Mouse (Mus musculus): ENCODE data around the gene Gm10447.
"Not testable (repeated sequence)": the region's sequence is repeated elsewhere in the genome, so short reads cannot be mapped to it uniquely, and the experiment has no call there.

The Gm10447 gene

GRCm38 (mm10) chr11:53443861-53444260, 13.0 kb downstream of the Gm10447 start:
- DNase-seq (ENCODE audit: low spot score in 2 of 2) = no peak

- DNase-seq (ENCODE audit: low spot score in 2 of 2) = no peak
Measured at GRCm38 (mm10) chr11:53441921-53442320, 15.0 kb downstream of the Gm10447 start.

GRCm38 (mm10) chr11:53436338-53436737, 20.6 kb downstream of the Gm10447 start:
- DNase-seq (ENCODE audit: low spot score in 2 of 2) = no peak

- no peak for DNase-seq (ENCODE audit: low spot score in 2 of 2)
Measured at GRCm38 (mm10) chr11:53435504-53435903, 21.4 kb downstream of the Gm10447 start.

GRCm38 (mm10) chr11:53433057-53433456, 23.9 kb downstream of the Gm10447 start:
- DNase-seq (ENCODE audit: low spot score in 2 of 2) = no peak

- no peak for DNase-seq (ENCODE audit: low spot score in 2 of 2)
Measured at GRCm38 (mm10) chr11:53431347-53432056, 25.4 kb downstream of the Gm10447 start.

- peak; percentile 98 to 100 for DNase-seq (ENCODE audit: low spot score in 2 of 2)
Measured at GRCm38 (mm10) chr11:53430670-53431346, 26.1 kb downstream of the Gm10447 start, which contains the start of the genes Uqcrq and Gdf9. Gene Uqcrq, minus strand, starts transcription at chr11:53430831. Gene Gdf9, plus strand, starts transcription at chr11:53431023.

GRCm38 (mm10) chr11:53430300-53430669, 26.6 kb downstream of the Gm10447 start:
- no peak for DNase-seq (ENCODE audit: low spot score in 2 of 2)

- DNase-seq (ENCODE audit: low spot score in 2 of 2) = no peak
Measured at GRCm38 (mm10) chr11:53429182-53429581, 27.7 kb downstream of the Gm10447 start.

- no peak for DNase-seq (ENCODE audit: low spot score in 2 of 2)
Measured at GRCm38 (mm10) chr11:53428716-53429057, 28.2 kb downstream of the Gm10447 start.

- no peak for DNase-seq (ENCODE audit: low spot score in 2 of 2)
Measured at GRCm38 (mm10) chr11:53427993-53428715, 28.8 kb downstream of the Gm10447 start.

GRCm38 (mm10) chr11:53426914-53427313, 30.0 kb downstream of the Gm10447 start:
- DNase-seq (ENCODE audit: low spot score in 2 of 2) = not testable (repeated sequence)

GRCm38 (mm10) chr11:53425711-53426255, 31.1 kb downstream of the Gm10447 start:
- DNase-seq (ENCODE audit: low spot score in 2 of 2) = no peak

GRCm38 (mm10) chr11:53425251-53425650, 31.7 kb downstream of the Gm10447 start:
- no peak for DNase-seq (ENCODE audit: low spot score in 2 of 2)

GRCm38 (mm10) chr11:53424826-53425225, 32.1 kb downstream of the Gm10447 start:
- DNase-seq (ENCODE audit: low spot score in 2 of 2) = no peak

GRCm38 (mm10) chr11:53423036-53423435, 33.9 kb downstream of the Gm10447 start, which contains the start of gene Leap2:
Gene Leap2, minus strand, starts transcription at chr11:53423170.
- no peak for DNase-seq (ENCODE audit: low spot score in 2 of 2)

- DNase-seq (ENCODE audit: low spot score in 2 of 2) = no peak
Measured at GRCm38 (mm10) chr11:53418048-53418447, 38.9 kb downstream of the Gm10447 start.

GRCm38 (mm10) chr11:53413871-53414270, 43.0 kb downstream of the Gm10447 start:
- DNase-seq (ENCODE audit: low spot score in 2 of 2) = no peak

- DNase-seq (ENCODE audit: low spot score in 2 of 2) = no peak
Measured at GRCm38 (mm10) chr11:53411738-53412137, 45.2 kb downstream of the Gm10447 start.

Data from frontal cortex, postnatal 10 days (tissue).